Mouse (Mus musculus) cerebellum, postnatal 14 days (tissue): ENCODE results near the gene Srek1.
A peak's percentile ranks its signal among the peaks of the same experiment; 100 is the strongest.

ENCODE experiments used
- DNase-seq, 2 experiments: peaks; one replicate each; pipeline ENCODE4 v3.0.0; 2021; ENCODE audit warnings: mixed read lengths in 2 of 2

The Srek1 gene

GRCm38 (mm10) chr13:103774119-103774757 is at the start of gene Srek1:
Gene Srek1 (minus strand): TSS chr13:103774608.
- peak; percentile 98 for DNase-seq

- no peak for DNase-seq
Measured at GRCm38 (mm10) chr13:103822270-103822669, 47.9 kb upstream of the Srek1 start.

GRCm38 (mm10) chr13:103819377-103819776 is 45.0 kb upstream of the Srek1 start:
- DNase-seq = no peak

GRCm38 (mm10) chr13:103817935-103818334 is 43.5 kb upstream of the Srek1 start:
- no peak for DNase-seq

GRCm38 (mm10) chr13:103807464-103807863 is 33.1 kb upstream of the Srek1 start:
- no peak for DNase-seq

GRCm38 (mm10) chr13:103806210-103806851 is 31.9 kb upstream of the Srek1 start:
- peak; percentile 73 to 82 for DNase-seq

GRCm38 (mm10) chr13:103803721-103804120 is 29.3 kb upstream of the Srek1 start:
- DNase-seq = no peak

- DNase-seq = no peak
Measured at GRCm38 (mm10) chr13:103801021-103801420, 26.6 kb upstream of the Srek1 start.

GRCm38 (mm10) chr13:103794688-103795543 is 20.5 kb upstream of the Srek1 start:
- no peak for DNase-seq

GRCm38 (mm10) chr13:103779922-103780585 is 5.6 kb upstream of the Srek1 start:
- peak; percentile 58 to 77 for DNase-seq

GRCm38 (mm10) chr13:103777126-103777525 is 2.7 kb upstream of the Srek1 start:
- no peak for DNase-seq

- DNase-seq = no peak
Measured at GRCm38 (mm10) chr13:103773407-103774118, 845 bp downstream of the Srek1 start.

- peak; percentile 40 to 45 for DNase-seq
Measured at GRCm38 (mm10) chr13:103772917-103773316, 1.5 kb downstream of the Srek1 start.

- DNase-seq = no peak
Measured at GRCm38 (mm10) chr13:103770821-103771220, 3.6 kb downstream of the Srek1 start.

GRCm38 (mm10) chr13:103767935-103768334 is 6.5 kb downstream of the Srek1 start:
- DNase-seq = no peak

- DNase-seq = no peak
Measured at GRCm38 (mm10) chr13:103763640-103764039, 10.8 kb downstream of the Srek1 start.

GRCm38 (mm10) chr13:103761971-103762370 is 12.4 kb downstream of the Srek1 start:
- no peak for DNase-seq

GRCm38 (mm10) chr13:103751421-103751820 is 23.0 kb downstream of the Srek1 start:
- DNase-seq = peak; percentile 52 to 59

GRCm38 (mm10) chr13:103745688-103746087 is 28.7 kb downstream of the Srek1 start:
- DNase-seq = no peak

- no peak for DNase-seq
Measured at GRCm38 (mm10) chr13:103745160-103745559, 29.2 kb downstream of the Srek1 start.

GRCm38 (mm10) chr13:103735330-103736007 is 38.9 kb downstream of the Srek1 start:
- peak in 1 of 2 experiments; percentile 9 for DNase-seq

GRCm38 (mm10) chr13:103726872-103727271 is 47.5 kb downstream of the Srek1 start:
- no peak for DNase-seq
